Mouse (Mus musculus): ENCODE measurements around the gene Plcb1.
"Not testable (repeated sequence)": the region's sequence is repeated elsewhere in the genome, so short reads cannot be mapped to it uniquely, and the experiment has no call there.

GRCm38 (mm10) chr2:135007885-135008284 is 222.0 kb downstream of the Plcb1 start:
- TF ChIP-seq CTCF (IDR thresholded peaks at IDR 0.05; ENCODE audit: borderline replicate concordance, insufficient read depth, low read length); POLR2A (IDR thresholded peaks at IDR 0.05; ENCODE audit: low read depth, low read length): not testable (repeated sequence)
